Mouse (Mus musculus) stomach, embryonic 15.5 days (tissue): ENCODE data around the gene Il5. TPM values are rescaled to one million over a fixed set of nuclear protein-coding genes. Genes with fewer than 3 reads are reported as not detected.

Experiments used
- ATAC-seq: fragments of 200-750 bp; cut with Nextera tagmentation; 2 replicates; pipeline ENCODE4 v1.8.0; 2017; ENCODE audit warnings: low read depth, moderate number of reproducible peaks, moderate TSS enrichment; ENCODE audit not compliant: insufficient read depth, low FRiP score
- H3K27ac ChIP-seq: fragments of 300-500 bp; sonication (generic); 2 replicates; pipeline ENCODE4 v1.5.1; 2015; ENCODE audit warnings: mild to moderate bottlenecking, inconsistent platforms
- H3K27me3 ChIP-seq: fragments of 300-500 bp; sonication (generic); replicated peaks from 2 replicates; pipeline ENCODE4 v1.6.1; 2015; ENCODE audit warnings: inconsistent platforms
- H3K36me3 ChIP-seq: fragments of 300-500 bp; sonication (generic); 2 replicates; pipeline ENCODE4 v1.6.1; 2015; ENCODE audit warnings: inconsistent platforms
- H3K4me1 ChIP-seq: fragments of 300-500 bp; sonication (generic); 2 replicates; pipeline ENCODE4 v1.6.1; 2015; ENCODE audit warnings: inconsistent platforms
- H3K4me2 ChIP-seq: fragments of 300-500 bp; sonication (generic); 2 replicates; pipeline ENCODE4 v1.6.1; 2015; ENCODE audit warnings: mild to moderate bottlenecking, inconsistent platforms
- H3K4me3 ChIP-seq: fragments of 300-500 bp; sonication (generic); replicated peaks from 2 replicates; pipeline ENCODE4 v1.5.1; 2015; ENCODE audit warnings: inconsistent platforms
- H3K9ac ChIP-seq: fragments of 300-500 bp; sonication (generic); 2 replicates; pipeline ENCODE4 v1.6.1; 2015; ENCODE audit warnings: inconsistent platforms
- H3K9me3 ChIP-seq: fragments of 300-500 bp; sonication (generic); 2 replicates; pipeline ENCODE4 v1.6.1; 2016; ENCODE audit warnings: inconsistent platforms
- WGBS: fragments of 180-500 bp; shearing (Covaris S2); methylation state at CpG from one replicate; pipeline ENCODE4 v1.1.7; 2015; 5-methylcytosine and 5-hydroxymethylcytosine counted together
- polyA plus RNA-seq: library from polyadenylated mRNA; unstranded; fragments of >200 nt; fragmentation: Nextera tagmentation; extraction: Ambion mirVana; gene quantifications from 2 replicates; pipeline ENCODE4 v1.2.1, GENCODE M21; 2015

The Il5 gene
- polyA plus RNA-seq, 1 experiment from 2014 or later: not detected

- Histone ChIP-seq H3K27ac (no peak overlapping the region), H3K9ac (no peak overlapping the region), H3K4me3 (no peak overlapping the region), H3K27me3 (no peaks in the 10 kb centered on the region), H3K4me1 (no peaks in the 10 kb centered on the region), H3K36me3 (no peaks in the 10 kb centered on the region), H3K9me3 (no peaks in the 10 kb centered on the region), H3K4me2 (no peak overlapping the region)
- no peak for ATAC-seq
- WGBS: 86% methylated on average over 1 of the region's 1 CpGs
Observed at GRCm38 (mm10) chr11:53719701-53720100, 893 bp upstream of the Il5 start.

- no peak for ATAC-seq
- Histone ChIP-seq H3K4me1 (no peaks in the 10 kb centered on the region), H3K9ac (no peak overlapping the region), H3K27ac (no peak overlapping the region), H3K36me3 (no peaks in the 10 kb centered on the region), H3K9me3 (no peaks in the 10 kb centered on the region), H3K27me3 (no peaks in the 10 kb centered on the region), H3K4me3 (no peak overlapping the region), H3K4me2 (no peak overlapping the region)
- 92% methylated on average over 7 of the region's 7 CpGs for WGBS
Observed at GRCm38 (mm10) chr11:53731457-53731856, 10.9 kb downstream of the Il5 start.

DNA sequence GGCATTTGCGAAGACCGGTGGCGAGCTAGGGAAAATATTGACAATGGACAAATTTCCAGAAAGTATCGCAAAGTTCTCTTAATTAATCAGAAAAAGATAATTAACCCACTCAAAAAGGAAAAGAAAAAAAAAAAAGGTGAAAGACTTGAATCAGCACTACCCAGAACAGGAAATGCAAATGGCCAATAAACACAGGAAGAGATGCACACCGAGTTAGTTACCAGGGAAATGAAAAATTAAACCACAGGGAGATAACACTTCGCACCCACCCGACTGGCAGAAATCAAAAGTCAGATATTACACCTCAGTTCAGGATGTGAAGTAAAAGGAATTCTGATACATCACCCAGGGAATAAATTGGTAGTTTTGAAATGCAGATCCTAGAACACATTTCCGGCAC, 11.7 kb downstream of the Il5 start:
- Histone ChIP-seq H3K9me3 (no peaks in the 10 kb centered on the region), H3K9ac (no peak overlapping the region), H3K4me3 (no peak overlapping the region), H3K27ac (no peak overlapping the region), H3K4me1 (no peaks in the 10 kb centered on the region), H3K36me3 (no peaks in the 10 kb centered on the region), H3K27me3 (no peaks in the 10 kb centered on the region), H3K4me2 (no peak overlapping the region)
- 86% methylated on average over 8 of the region's 8 CpGs for WGBS
- no peak for ATAC-seq

GRCm38 (mm10) chr11:53733824-53734223, 13.2 kb downstream of the Il5 start:
- H3K9me3 ChIP-seq: no peaks in the 10 kb centered on the region
- H3K36me3 ChIP-seq: no peaks in the 10 kb centered on the region
- H3K4me2 ChIP-seq: no peak overlapping the region
- H3K4me1 ChIP-seq: no peaks in the 10 kb centered on the region
- no peak overlapping the region for H3K4me3 ChIP-seq
- H3K27ac ChIP-seq: no peak overlapping the region
- H3K27me3 ChIP-seq: no peaks in the 10 kb centered on the region
- no peak overlapping the region for H3K9ac ChIP-seq
- WGBS: 85% methylated on average over 7 of the region's 7 CpGs
- no peak for ATAC-seq

DNA sequence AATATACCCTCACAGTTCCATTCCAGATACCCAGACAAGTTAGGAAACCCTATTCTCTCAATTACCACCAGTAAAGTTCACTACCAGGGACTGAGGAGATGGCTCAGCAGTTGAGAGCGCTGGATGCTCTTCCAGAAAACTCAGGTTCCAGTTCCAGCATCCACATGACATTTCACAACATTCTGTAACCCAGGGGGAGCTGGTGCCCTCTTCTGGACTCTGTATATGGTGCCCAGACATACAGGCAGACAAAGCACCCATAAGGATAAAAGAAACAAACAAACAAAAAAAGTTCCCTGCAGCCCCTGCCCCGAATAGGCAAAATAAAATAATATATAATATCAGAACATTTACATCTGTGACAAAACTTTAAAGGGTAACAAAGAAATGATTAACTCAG, 13.8 kb downstream of the Il5 start:
- 88% methylated on average over 2 of the region's 2 CpGs for WGBS
- Histone ChIP-seq H3K4me3 (no peak overlapping the region), H3K4me2 (no peak overlapping the region), H3K27me3 (no peaks in the 10 kb centered on the region), H3K4me1 (no peaks in the 10 kb centered on the region), H3K36me3 (no peaks in the 10 kb centered on the region), H3K9me3 (no peaks in the 10 kb centered on the region), H3K9ac (no peak overlapping the region), H3K27ac (no peak overlapping the region)
- no peak for ATAC-seq

DNA sequence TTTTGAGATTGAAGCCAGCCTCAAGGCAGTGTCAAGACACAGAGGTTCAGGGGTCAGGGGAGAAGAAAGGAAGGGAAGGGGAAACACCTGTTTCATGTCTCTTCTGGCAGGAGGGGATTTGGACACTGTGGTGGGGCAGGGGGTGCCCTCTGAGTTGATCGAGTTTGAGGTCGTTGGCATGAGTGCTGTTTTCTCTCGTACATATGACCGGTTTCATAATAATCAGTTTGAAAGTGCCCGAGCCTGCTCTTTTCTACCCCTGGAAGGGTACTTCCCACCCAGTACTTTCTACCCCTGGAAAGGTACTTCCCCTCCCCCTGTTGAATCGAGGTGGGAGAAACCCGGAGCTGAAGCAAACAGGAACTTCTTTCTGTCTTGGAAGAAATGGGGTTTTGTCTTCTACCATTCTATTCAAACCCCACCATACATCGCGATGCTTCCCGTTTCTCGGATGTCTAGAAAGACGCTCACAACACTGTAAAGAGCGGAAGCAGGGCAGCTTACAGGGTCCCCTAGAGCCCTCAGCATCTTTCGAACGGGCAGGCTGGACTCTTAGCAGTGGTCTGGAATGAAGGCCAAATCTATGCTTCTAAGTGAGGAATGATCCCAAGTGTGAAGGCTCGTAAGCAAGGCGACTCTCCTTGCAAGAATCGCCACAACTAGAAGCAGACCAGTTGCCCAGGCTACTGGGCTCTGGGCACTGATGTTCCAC, 14.5 kb downstream of the Il5 start:
- no peaks in the 10 kb centered on the region for H3K4me1 ChIP-seq
- no peak overlapping the region for H3K27ac ChIP-seq
- H3K9ac ChIP-seq: no peak overlapping the region
- H3K4me3 ChIP-seq: peak overlapping the region; percentile 18; the same call in 1 of the 2 replicates
- 68% methylated on average over 18 of the region's 18 CpGs for WGBS
- no peaks in the 10 kb centered on the region for H3K9me3 ChIP-seq
- H3K4me2 ChIP-seq: no peak overlapping the region
- H3K36me3 ChIP-seq: no peaks in the 10 kb centered on the region
- H3K27me3 ChIP-seq: no peaks in the 10 kb centered on the region
- no peak for ATAC-seq

GRCm38 (mm10) chr11:53735682-53736245, 15.2 kb downstream of the Il5 start:
- Histone ChIP-seq H3K4me2 (peak overlapping the region; percentile 54), H3K27me3 (no peaks in the 10 kb centered on the region), H3K9ac (no peak overlapping the region), H3K4me3 (peak overlapping the region; percentile 18), H3K27ac (no peak overlapping the region), H3K36me3 (no peaks in the 10 kb centered on the region), H3K9me3 (no peaks in the 10 kb centered on the region), H3K4me1 (no peaks in the 10 kb centered on the region)
- peak; percentile 85 for ATAC-seq
- 24% methylated on average over 17 of the region's 17 CpGs for WGBS

GRCm38 (mm10) chr11:53736771-53737572, 16.4 kb downstream of the Il5 start:
- Histone ChIP-seq H3K4me2 (no peak overlapping the region), H3K4me3 (no peak overlapping the region), H3K27ac (no peak overlapping the region), H3K27me3 (no peaks in the 10 kb centered on the region), H3K9me3 (no peaks in the 10 kb centered on the region), H3K9ac (no peak overlapping the region), H3K36me3 (no peaks in the 10 kb centered on the region), H3K4me1 (no peaks in the 10 kb centered on the region)
- 50% methylated on average over 14 of the region's 14 CpGs for WGBS
- ATAC-seq: peak; percentile 63; the same call in 1 of the 2 replicates

GRCm38 (mm10) chr11:53737573-53737946, 17.0 kb downstream of the Il5 start:
- no peaks in the 10 kb centered on the region for H3K27me3 ChIP-seq
- 41% methylated on average over 6 of the region's 6 CpGs for WGBS
- H3K9me3 ChIP-seq: no peaks in the 10 kb centered on the region
- H3K4me1 ChIP-seq: no peaks in the 10 kb centered on the region
- no peak overlapping the region for H3K4me2 ChIP-seq
- H3K4me3 ChIP-seq: no peak overlapping the region
- H3K9ac ChIP-seq: no peak overlapping the region
- ATAC-seq: no peak
- H3K27ac ChIP-seq: no peak overlapping the region
- no peaks in the 10 kb centered on the region for H3K36me3 ChIP-seq

- ATAC-seq: no peak
- no peak overlapping the region for H3K27ac ChIP-seq
- H3K36me3 ChIP-seq: no peaks in the 10 kb centered on the region
- no peaks in the 10 kb centered on the region for H3K27me3 ChIP-seq
- WGBS: 28% methylated on average over 5 of the region's 5 CpGs
- no peak overlapping the region for H3K9ac ChIP-seq
- H3K4me2 ChIP-seq: no peak overlapping the region
- no peaks in the 10 kb centered on the region for H3K4me1 ChIP-seq
- no peak overlapping the region for H3K4me3 ChIP-seq
- no peaks in the 10 kb centered on the region for H3K9me3 ChIP-seq
Observed at GRCm38 (mm10) chr11:53742353-53742752, 21.8 kb downstream of the Il5 start.

- WGBS: 84% methylated on average over 2 of the region's 2 CpGs
Observed at GRCm38 (mm10) chr11:53745260-53745659, 24.7 kb downstream of the Il5 start.

DNA sequence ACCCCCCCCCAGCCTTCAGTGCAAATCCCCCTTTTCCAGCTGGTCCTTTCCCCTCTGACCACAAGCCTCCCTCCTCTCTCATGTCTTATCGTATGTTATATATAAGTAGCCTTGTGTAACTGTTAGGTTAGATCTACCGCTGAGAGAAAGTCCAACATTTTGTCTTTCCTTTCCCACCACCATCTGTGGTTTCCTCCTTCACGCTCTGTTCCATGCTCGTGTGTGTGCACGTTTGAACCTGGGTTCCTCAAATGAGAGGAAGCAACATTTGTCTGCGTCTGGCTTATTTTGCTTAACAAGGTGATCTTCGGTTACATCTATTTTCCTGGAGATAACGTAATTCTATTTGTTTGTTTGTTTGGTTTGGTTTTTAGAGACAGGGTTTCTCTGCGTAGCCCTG, 27.4 kb downstream of the Il5 start:
- ATAC-seq: no peak
- Histone ChIP-seq H3K4me3 (no peak overlapping the region), H3K4me2 (no peak overlapping the region), H3K9ac (no peak overlapping the region), H3K9me3 (no peaks in the 10 kb centered on the region), H3K27me3 (no peaks in the 10 kb centered on the region), H3K27ac (no peak overlapping the region), H3K36me3 (no peaks in the 10 kb centered on the region), H3K4me1 (no peaks in the 10 kb centered on the region)
- 78% methylated on average over 9 of the region's 9 CpGs for WGBS

More at GRCm38 (mm10) chr11:53745260-53745659, 24.7 kb downstream of the Il5 start:
- Histone ChIP-seq H3K9me3 (no peaks in the 10 kb centered on the region), H3K27me3 (no peaks in the 10 kb centered on the region), H3K4me1 (no peaks in the 10 kb centered on the region), H3K4me2 (no peak overlapping the region), H3K27ac (no peak overlapping the region), H3K9ac (no peak overlapping the region), H3K36me3 (no peaks in the 10 kb centered on the region), H3K4me3 (no peak overlapping the region)
- ATAC-seq: no peak
